Mouse (Mus musculus): ENCODE results near the gene Parp1. TPM values are rescaled to one million over a fixed set of nuclear protein-coding genes. Genes with fewer than 3 reads are reported as not detected.

Parp1 gene
- polyA plus RNA-seq, 2 experiments: 47.3 to 47.7 TPM

DNA sequence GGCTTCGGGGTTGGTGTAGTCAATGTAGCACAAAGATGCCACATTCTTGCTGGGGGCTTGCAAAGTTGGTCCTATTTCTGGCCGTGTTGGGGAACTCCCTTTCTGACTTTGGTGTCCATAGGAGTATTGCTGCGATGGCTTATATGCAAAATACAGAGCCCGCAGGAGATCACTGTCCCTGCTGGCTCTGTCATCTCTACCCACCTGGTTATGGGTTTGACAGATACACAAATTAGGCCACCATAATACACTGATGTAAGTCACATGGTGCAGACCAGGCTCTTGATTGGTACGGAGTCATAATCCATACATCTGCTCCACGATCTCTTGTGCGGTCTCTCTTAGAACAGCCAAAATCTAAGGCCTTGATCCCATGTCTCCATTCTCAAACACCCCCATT is 38.9 kb upstream of the Parp1 start:
- TF ChIP-seq CTCF (IDR thresholded peaks at IDR 0.05; ENCODE audit: low read depth) (no peak), EP300 (IDR thresholded peaks at IDR 0.05; ENCODE audit: low read depth) (no peak)
- H3K4me2 ChIP-seq (ENCODE audit: low read depth): no peak overlapping the region
- no peaks in the 10 kb centered on the region for H3K4me1 ChIP-seq (replicated peaks; ENCODE audit: control insufficient read depth in 2 of 2, insufficient read depth in 2 of 2, low read length in 1 of 2)
- H3K9ac ChIP-seq (replicated peaks): no peak overlapping the region
- no peak overlapping the region for H3K27ac ChIP-seq
- DNase-seq (ENCODE audit: low read depth in 3 of 3, low spot score in 3 of 3) (no peak), ATAC-seq (ENCODE audit: insufficient read depth) (no peak)
- H3K4me3 ChIP-seq (ENCODE audit: insufficient read depth in 1 of 2, low read depth in 2 of 2, low read length in 2 of 2): no peak overlapping the region
- no peaks in the 10 kb centered on the region for H3K36me3 ChIP-seq (replicated peaks; ENCODE audit: control insufficient read depth, insufficient read depth, low read depth)
- 72% methylated on average over 7 of the region's 7 CpGs for WGBS (ENCODE audit: insufficient replicate concordance)
- no peaks in the 10 kb centered on the region for H3K27me3 ChIP-seq (ENCODE audit: control insufficient read depth, insufficient read depth, low read length)
- H3K9me3 ChIP-seq (ENCODE audit: control insufficient read depth, low read length): no peaks in the 10 kb centered on the region

DNA sequence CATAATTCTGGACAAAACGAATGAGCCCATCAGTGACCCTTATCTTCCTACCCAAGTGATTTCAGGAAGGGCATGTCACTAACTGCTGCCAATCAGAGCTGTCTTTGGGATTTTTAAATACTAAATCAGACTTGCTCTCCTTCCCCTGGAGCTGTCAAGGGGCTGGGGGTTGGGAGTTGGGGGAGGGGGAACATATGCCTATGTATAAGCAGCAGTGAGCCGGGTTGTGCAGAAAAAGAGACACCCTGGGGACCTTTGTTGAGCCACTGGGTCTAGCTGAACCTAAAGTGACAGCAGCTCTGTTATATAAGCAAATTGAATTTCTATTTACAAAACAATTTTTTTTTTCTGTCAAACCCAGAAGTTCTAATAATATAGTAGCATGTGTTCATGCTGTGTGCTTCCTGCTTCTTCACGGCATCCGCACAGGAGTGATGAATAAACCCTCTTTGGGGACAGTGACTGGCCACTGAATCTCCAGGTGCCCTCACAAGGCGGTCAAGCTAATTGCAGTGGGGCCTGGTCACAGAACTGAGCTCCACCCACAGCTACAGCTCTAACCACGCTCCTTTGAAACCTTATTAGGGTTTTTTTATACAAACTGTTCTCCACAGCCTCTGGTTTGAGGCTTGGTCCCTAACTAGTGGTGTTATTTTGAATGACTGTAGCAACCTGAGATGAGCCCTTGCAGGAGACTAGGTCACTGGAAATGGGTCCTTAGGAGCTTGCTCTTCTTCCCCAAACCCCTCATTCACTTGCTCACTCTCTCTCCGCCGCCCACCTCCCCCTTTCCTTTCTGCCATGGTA is 38.1 kb upstream of the Parp1 start:
- TF ChIP-seq EP300 (IDR thresholded peaks at IDR 0.05; ENCODE audit: low read depth): no peak
- TF ChIP-seq CTCF (IDR thresholded peaks at IDR 0.05; ENCODE audit: low read depth): no peak
- no peak overlapping the region for H3K4me3 ChIP-seq (ENCODE audit: insufficient read depth in 1 of 2, low read depth in 2 of 2, low read length in 2 of 2)
- no peak overlapping the region for H3K27ac ChIP-seq
- no peaks in the 10 kb centered on the region for H3K36me3 ChIP-seq (replicated peaks; ENCODE audit: control insufficient read depth, insufficient read depth, low read depth)
- no peaks in the 10 kb centered on the region for H3K9me3 ChIP-seq (ENCODE audit: control insufficient read depth, low read length)
- no peak overlapping the region for H3K9ac ChIP-seq (replicated peaks)
- 56% methylated on average over 8 of the region's 8 CpGs for WGBS (ENCODE audit: insufficient replicate concordance)
- no peak for ATAC-seq (ENCODE audit: insufficient read depth)
- DNase-seq (ENCODE audit: low read depth in 3 of 3, low spot score in 3 of 3): no peak
- H3K27me3 ChIP-seq (ENCODE audit: control insufficient read depth, insufficient read depth, low read length): no peaks in the 10 kb centered on the region
- no peaks in the 10 kb centered on the region for H3K4me1 ChIP-seq (replicated peaks; ENCODE audit: control insufficient read depth in 2 of 2, insufficient read depth in 2 of 2, low read length in 1 of 2)
- no peak overlapping the region for H3K4me2 ChIP-seq (ENCODE audit: low read depth)

DNA sequence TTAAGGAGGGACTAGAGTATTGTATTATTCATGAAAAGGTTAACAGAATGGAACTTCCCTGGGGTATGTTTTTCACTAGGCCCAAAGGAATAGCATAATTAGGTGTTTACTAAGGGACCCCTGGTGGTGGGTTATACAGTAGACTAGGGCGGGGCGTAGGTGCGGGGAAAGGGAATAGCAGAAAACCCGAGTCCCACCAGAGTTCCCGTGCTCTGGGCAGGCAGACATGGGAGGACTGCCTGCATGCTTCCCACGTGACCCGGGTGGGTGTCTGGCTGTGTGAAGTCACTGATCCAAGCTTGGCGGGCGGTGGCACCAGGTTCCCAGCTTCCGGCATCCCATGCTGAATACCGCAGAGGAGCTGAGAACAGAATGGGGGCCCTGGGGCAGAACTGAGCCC is 36.1 kb upstream of the Parp1 start:
- no peaks in the 10 kb centered on the region for H3K36me3 ChIP-seq (replicated peaks; ENCODE audit: control insufficient read depth, insufficient read depth, low read depth)
- no peak overlapping the region for H3K4me2 ChIP-seq (ENCODE audit: low read depth)
- 77% methylated on average over 11 of the region's 11 CpGs for WGBS (ENCODE audit: insufficient replicate concordance)
- DNase-seq (ENCODE audit: low read depth in 3 of 3, low spot score in 3 of 3): no peak
- ATAC-seq (ENCODE audit: insufficient read depth): no peak
- H3K4me1 ChIP-seq (replicated peaks; ENCODE audit: control insufficient read depth in 2 of 2, insufficient read depth in 2 of 2, low read length in 1 of 2): no peaks in the 10 kb centered on the region
- H3K9ac ChIP-seq (replicated peaks): no peak overlapping the region
- H3K27me3 ChIP-seq (ENCODE audit: control insufficient read depth, insufficient read depth, low read length): no peaks in the 10 kb centered on the region
- TF ChIP-seq CTCF (IDR thresholded peaks at IDR 0.05; ENCODE audit: low read depth): no peak
- no peak for TF ChIP-seq EP300 (IDR thresholded peaks at IDR 0.05; ENCODE audit: low read depth)
- no peak overlapping the region for H3K27ac ChIP-seq
- H3K4me3 ChIP-seq (ENCODE audit: insufficient read depth in 1 of 2, low read depth in 2 of 2, low read length in 2 of 2): no peak overlapping the region
- H3K9me3 ChIP-seq (ENCODE audit: control insufficient read depth, low read length): no peaks in the 10 kb centered on the region

DNA sequence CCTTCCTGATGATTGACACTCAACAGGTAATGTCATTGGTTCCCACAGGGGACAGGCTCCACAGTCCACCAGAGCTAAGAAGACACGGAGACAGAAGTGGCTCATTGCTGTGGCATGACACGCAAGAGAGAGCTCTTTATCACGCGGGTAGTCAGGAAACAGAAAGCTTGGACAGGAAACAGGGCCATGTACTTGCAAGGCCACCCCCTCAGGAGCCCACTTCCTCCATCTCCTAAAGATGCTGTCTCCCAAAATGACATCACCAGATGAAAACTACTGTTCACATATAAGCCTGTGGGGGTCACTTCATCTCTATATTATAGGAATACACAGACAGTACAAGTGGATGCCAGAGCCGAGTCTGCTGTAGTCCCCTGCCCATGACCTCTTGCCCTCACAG is 32.0 kb upstream of the Parp1 start:
- H3K27ac ChIP-seq: no peak overlapping the region
- H3K4me3 ChIP-seq (ENCODE audit: insufficient read depth in 1 of 2, low read depth in 2 of 2, low read length in 2 of 2): no peak overlapping the region
- H3K4me2 ChIP-seq (ENCODE audit: low read depth): no peak overlapping the region
- ATAC-seq (ENCODE audit: insufficient read depth): no peak
- TF ChIP-seq CTCF (IDR thresholded peaks at IDR 0.05; ENCODE audit: low read depth): no peak
- no peak for TF ChIP-seq EP300 (IDR thresholded peaks at IDR 0.05; ENCODE audit: low read depth)
- 9% methylated on average over 5 of the region's 5 CpGs for WGBS (ENCODE audit: insufficient replicate concordance)
- DNase-seq (ENCODE audit: low read depth in 3 of 3, low spot score in 3 of 3): no peak
- H3K9ac ChIP-seq (replicated peaks): no peak overlapping the region
- no peaks in the 10 kb centered on the region for H3K9me3 ChIP-seq (ENCODE audit: control insufficient read depth, low read length)
- no peaks in the 10 kb centered on the region for H3K36me3 ChIP-seq (replicated peaks; ENCODE audit: control insufficient read depth, insufficient read depth, low read depth)
- H3K4me1 ChIP-seq (replicated peaks; ENCODE audit: control insufficient read depth in 2 of 2, insufficient read depth in 2 of 2, low read length in 1 of 2): peaks cover 0 to under 1% of the 10 kb centered on the region in 2 experiments; a peak in 1 of 4 replicates
- H3K27me3 ChIP-seq (ENCODE audit: control insufficient read depth, insufficient read depth, low read length): no peaks in the 10 kb centered on the region

DNA sequence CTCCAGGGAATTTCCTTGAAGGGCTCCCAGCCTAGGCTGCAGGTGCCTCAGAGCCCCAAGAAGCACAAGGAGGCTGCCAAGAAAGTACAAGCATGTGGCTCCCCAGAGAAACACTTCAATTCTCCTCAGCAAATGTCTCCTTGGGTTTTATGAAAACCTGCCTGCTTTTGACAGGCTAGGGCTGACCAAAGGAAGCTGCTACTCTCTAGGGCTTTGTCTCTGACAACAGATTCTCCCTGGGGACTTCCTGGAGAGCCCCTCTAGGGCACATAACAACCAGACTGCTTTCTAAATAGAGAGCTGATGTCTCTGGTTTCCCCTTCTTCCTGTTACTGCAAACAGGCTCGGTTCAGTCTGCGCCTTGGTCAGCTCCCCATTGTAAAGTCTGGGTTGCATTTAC is 27.5 kb upstream of the Parp1 start:
- no peak overlapping the region for H3K4me2 ChIP-seq (ENCODE audit: low read depth)
- no peak for TF ChIP-seq CTCF (IDR thresholded peaks at IDR 0.05; ENCODE audit: low read depth)
- TF ChIP-seq EP300 (IDR thresholded peaks at IDR 0.05; ENCODE audit: low read depth): no peak
- 9% methylated on average over 2 of the region's 2 CpGs for WGBS (ENCODE audit: insufficient replicate concordance)
- no peak overlapping the region for H3K4me3 ChIP-seq (ENCODE audit: insufficient read depth in 1 of 2, low read depth in 2 of 2, low read length in 2 of 2)
- no peak overlapping the region for H3K9ac ChIP-seq (replicated peaks)
- no peak for DNase-seq (ENCODE audit: low read depth in 3 of 3, low spot score in 3 of 3)
- no peaks in the 10 kb centered on the region for H3K9me3 ChIP-seq (ENCODE audit: control insufficient read depth, low read length)
- H3K27me3 ChIP-seq (ENCODE audit: control insufficient read depth, insufficient read depth, low read length): no peaks in the 10 kb centered on the region
- no peak for ATAC-seq (ENCODE audit: insufficient read depth)
- H3K4me1 ChIP-seq (replicated peaks; ENCODE audit: control insufficient read depth in 2 of 2, insufficient read depth in 2 of 2, low read length in 1 of 2): peaks cover 0 to 3% of the 10 kb centered on the region in 2 experiments; a peak in 1 of 4 replicates
- no peaks in the 10 kb centered on the region for H3K36me3 ChIP-seq (replicated peaks; ENCODE audit: control insufficient read depth, insufficient read depth, low read depth)
- no peak overlapping the region for H3K27ac ChIP-seq
